ENCODE assay signal across 9 mouse cellular contexts in genomic region chr2:62664839-62665238, GRCm38 (mm10). TPM values are rescaled to one million over a fixed set of nuclear protein-coding genes. Genes with fewer than 3 reads are reported as not detected.
DNase-seq lines count a peak whose midpoint lies in the region; ATAC-seq and TF ChIP-seq lines count a peak whose summit lies in the region.
"Had no signal": no experiment of that assay in that cellular context is flagged by ENCODE, and none has a peak within 500 bp of the region (broad histone marks: within the 10 kb centered on the region; RNA-seq: fewer than 3 reads in every experiment).

No protein-coding gene starts in this region.

- no peak for TF ChIP-seq CTCF in kidney, adult 2 months (conservative IDR thresholded peaks at IDR 0.05; ENCODE audit: insufficient read depth, insufficient read length, low read depth, low read length)

- H3K9me3 ChIP-seq in hindbrain, embryonic 11.5 days (ENCODE audit: control insufficient read depth, low read length), result no peaks in the 10 kb centered on the region
- no peaks in the 10 kb centered on the region for H3K9me3 ChIP-seq in midbrain, embryonic 12.5 days
- H3K9me3 ChIP-seq: neural tube, embryonic 12.5 days had no signal

- H3K4me3 ChIP-seq in kidney, adult 2 months (ENCODE audit: insufficient read depth, low read depth, low read length), result peak overlapping the region; percentile 54
- H3K4me3 ChIP-seq in hindbrain, embryonic 11.5 days (ENCODE audit: low read depth, low read length), result no peak overlapping the region; the same call in 1 of the 2 replicates
- no peak overlapping the region for H3K4me3 ChIP-seq in midbrain, embryonic 12.5 days

- H3K36me3 ChIP-seq in kidney, adult 2 months (ENCODE audit: control insufficient read depth, insufficient read depth, low read length), result no peaks in the 10 kb centered on the region
- no peaks in the 10 kb centered on the region for H3K36me3 ChIP-seq in hindbrain, embryonic 11.5 days (ENCODE audit: control insufficient read depth, insufficient read depth, low read length)
- no peaks in the 10 kb centered on the region for H3K36me3 ChIP-seq in midbrain, embryonic 12.5 days
- H3K36me3 ChIP-seq: neural tube, embryonic 12.5 days had no signal

- no peaks in the 10 kb centered on the region for H3K4me1 ChIP-seq in kidney, adult 2 months (ENCODE audit: control insufficient read depth, insufficient read depth, low read length)
- H3K4me1 ChIP-seq in hindbrain, embryonic 11.5 days (replicated peaks; ENCODE audit: control insufficient read depth, insufficient read depth, low read length), result no peaks in the 10 kb centered on the region
- H3K4me1 ChIP-seq in midbrain, embryonic 12.5 days, result no peaks in the 10 kb centered on the region
- H3K4me1 ChIP-seq: neural tube, embryonic 12.5 days had no signal

- ATAC-seq in hindbrain, embryonic 11.5 days (ENCODE audit: low FRiP score), result no peak
- ATAC-seq in midbrain, embryonic 12.5 days (ENCODE audit: low FRiP score, low read depth), result no peak
- no peak for ATAC-seq in monocyte, adult 5-6 weeks (replicated peaks; ENCODE audit: insufficient number of reproducible peaks, low FRiP score, low TSS enrichment, poor library complexity, severe bottlenecking)

- TF ChIP-seq POLR2A in kidney, adult 2 months (IDR thresholded peaks at IDR 0.05; ENCODE audit: low read depth, low read length), result no peak

- no peaks in the 10 kb centered on the region for H3K27me3 ChIP-seq in kidney, adult 2 months (replicated peaks; ENCODE audit: control insufficient read depth, insufficient read depth, low read length)
- H3K27me3 ChIP-seq in hindbrain, embryonic 11.5 days (ENCODE audit: control insufficient read depth, insufficient read depth, low read length), result 0 out of 2 replicates have a peak, but pooled peaks cover 2% of the 10 kb centered on the region
- H3K27me3 ChIP-seq in midbrain, embryonic 12.5 days, result no peaks in the 10 kb centered on the region
- H3K27me3 ChIP-seq: neural tube, embryonic 12.5 days had no signal

- 59% methylated on average over 7 of the region's 7 CpGs for WGBS in kidney, adult 2 months
- WGBS in hindbrain, embryonic 11.5 days, result 63% methylated on average over 7 of the region's 7 CpGs
- 65% methylated on average over 7 of the region's 7 CpGs for WGBS in midbrain, embryonic 12.5 days

- H3K9ac ChIP-seq in hindbrain, embryonic 11.5 days (ENCODE audit: low read depth, low read length), result no peak overlapping the region
- no peak overlapping the region for H3K9ac ChIP-seq in midbrain, embryonic 12.5 days (replicated peaks)

- peak overlapping the region; percentile 59; the same call in 1 of the 2 replicates for H3K27ac ChIP-seq in kidney, adult 2 months (ENCODE audit: insufficient read depth, low read depth, low read length)
- H3K27ac ChIP-seq in hindbrain, embryonic 11.5 days (ENCODE audit: low read depth, low read length), result no peak overlapping the region
- H3K27ac ChIP-seq in midbrain, embryonic 12.5 days (replicated peaks), result no peak overlapping the region
- H3K27ac ChIP-seq: neural tube, embryonic 12.5 days had no signal

- no peak overlapping the region for H3K4me2 ChIP-seq in hindbrain, embryonic 11.5 days (replicated peaks; ENCODE audit: low read depth, low read length)
- peak overlapping the region; percentile 93 for H3K4me2 ChIP-seq in midbrain, embryonic 12.5 days (replicated peaks)

- DNase-seq in kidney, adult 2 months, result no peak
- DNase-seq in kidney, adult 9 months, result no peak
- DNase-seq in Muller cell, postnatal 12 days (ENCODE audit: inconsistent ontology term), result peak; percentile 30
- DNase-seq in hindbrain, embryonic 11.5 days (ENCODE audit: low spot score), result peak; percentile 2
- no peak for DNase-seq in frontal cortex, postnatal 10 days (ENCODE audit: low spot score in 2 of 2)
- no peak for DNase-seq in testis, postnatal 10 days (ENCODE audit: low spot score)

RNA-seq across cellular contexts. Expression of gene Gca, which starts 0.8 kb away (rescaled TPM):
- 14.9 and 20.1 TPM in 2 replicates for polyA plus RNA-seq in kidney, adult 2 months (2012; rRNA removed)
- polyA plus RNA-seq in hindbrain, embryonic 11.5 days (2014; fragmentation: Nextera tagmentation; extraction: Ambion mirVana), result 2.2 and 2.8 TPM in 2 replicates
- 2.8 and 3.6 TPM in 2 replicates for polyA plus RNA-seq in midbrain, embryonic 12.5 days (2016; fragmentation: Nextera tagmentation; extraction: Ambion mirVana)
- 1.3 to 13.8 TPM (median 1.4 TPM) in 3 replicates for total RNA-seq in monocyte, adult 5-6 weeks (2017)

RNA-seq across cellular contexts. Expression of gene Ifih1, which starts 18.8 kb away (rescaled TPM):
- 4.4 and 5.0 TPM in 2 replicates for polyA plus RNA-seq in kidney, adult 2 months (2012; rRNA removed)
- 1.2 and 1.9 TPM in 2 replicates for polyA plus RNA-seq in hindbrain, embryonic 11.5 days (2014; fragmentation: Nextera tagmentation; extraction: Ambion mirVana)
- 0.97 and 1.2 TPM in 2 replicates for polyA plus RNA-seq in midbrain, embryonic 12.5 days (2016; fragmentation: Nextera tagmentation; extraction: Ambion mirVana)
- total RNA-seq in monocyte, adult 5-6 weeks (2017), result 27.3 to 53.1 TPM (median 48.1 TPM) in 3 replicates

Comparison
In these comparisons a context has a peak if more than half of its experiments do, and no peak if none do; other contexts are left out.
1. DNase-seq: peak in Muller cell, postnatal 12 days (single experiment) and hindbrain, embryonic 11.5 days (single experiment); none in kidney, adult 2 months (single experiment), kidney, adult 9 months (single experiment), frontal cortex, postnatal 10 days (0 of 2) and testis, postnatal 10 days (single experiment).